16 mouse cellular contexts compared by ENCODE assay signal in the genomic region with DNA sequence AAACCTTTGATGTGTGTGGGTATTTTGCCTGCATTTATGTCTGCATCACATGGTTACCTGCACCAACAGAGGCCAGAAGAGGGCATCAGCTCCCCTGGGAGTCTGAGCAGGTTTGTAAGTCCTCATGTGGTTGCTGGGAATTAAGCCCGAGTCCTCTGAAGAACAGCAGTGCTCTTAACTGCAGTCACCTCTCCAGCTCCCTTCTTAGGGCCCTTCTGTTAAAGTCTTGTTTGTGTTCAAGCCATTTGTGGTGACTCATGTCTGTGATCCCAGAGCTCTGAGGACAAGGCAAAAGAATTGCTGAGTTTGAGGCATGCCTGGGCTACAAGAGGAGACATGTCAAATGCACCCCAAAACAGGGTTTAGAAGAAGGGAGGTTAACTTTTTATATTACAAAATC. TPM values are rescaled to one million over a fixed set of nuclear protein-coding genes. Genes with fewer than 3 reads are reported as not detected.
A peak's percentile ranks its signal among the peaks of the same experiment; 100 is the strongest.
DNase-seq lines count a peak whose midpoint lies in the region; ATAC-seq and TF ChIP-seq lines count a peak whose summit lies in the region.
"Had no signal": no experiment of that assay in that cellular context is flagged by ENCODE, and none has a peak within 500 bp of the region (broad histone marks: within the 10 kb centered on the region; RNA-seq: fewer than 3 reads in every experiment).

No protein-coding gene starts in this region.

- no peak for TF ChIP-seq EP300 in ES-Bruce4 (IDR thresholded peaks at IDR 0.05; ENCODE audit: insufficient read depth, low read depth, low read length)

- H3K4me2 ChIP-seq in intestine, postnatal 0 days (replicated peaks; ENCODE audit: low read depth) = no peak overlapping the region
- no peak overlapping the region for H3K4me2 ChIP-seq in intestine, embryonic 16.5 days (ENCODE audit: low read depth, low read length)
- peak overlapping the region; percentile 35 for H3K4me2 ChIP-seq in myocyte (ENCODE audit: low read depth)
- H3K4me2 ChIP-seq: limb, embryonic 13.5 days; midbrain, embryonic 11.5 days had no signal

- 60% methylated on average over 1 of the region's 1 CpGs for WGBS in intestine, postnatal 0 days
- WGBS in intestine, embryonic 16.5 days = 81% methylated on average over 1 of the region's 1 CpGs

- no peak overlapping the region for H3K4me3 ChIP-seq in intestine, postnatal 0 days (ENCODE audit: low read depth, low read length)
- H3K4me3 ChIP-seq in intestine, embryonic 16.5 days (ENCODE audit: low read length) = no peak overlapping the region
- H3K4me3 ChIP-seq in ES-Bruce4 (ENCODE audit: low read depth, low read length) (no peak overlapping the region), myocyte (no peak overlapping the region)
- H3K4me3 ChIP-seq: limb, embryonic 13.5 days had no signal

- peaks cover 8% of the 10 kb centered on the region; the same call in 1 of the 2 replicates for H3K36me3 ChIP-seq in intestine, postnatal 0 days (ENCODE audit: control insufficient read depth, insufficient read depth)
- H3K36me3 ChIP-seq in intestine, embryonic 16.5 days (ENCODE audit: control insufficient read depth, insufficient read depth, low read length) = no peaks in the 10 kb centered on the region
- H3K36me3 ChIP-seq in ES-Bruce4 (ENCODE audit: control insufficient read depth, insufficient read depth, low read length, poor library complexity, severe bottlenecking) = no peaks in the 10 kb centered on the region
- H3K36me3 ChIP-seq in myocyte (ENCODE audit: control insufficient read depth, insufficient read depth) = no peaks in the 10 kb centered on the region

- no peak overlapping the region for H3K9ac ChIP-seq in intestine, postnatal 0 days (ENCODE audit: low read depth, low read length)
- no peak overlapping the region for H3K9ac ChIP-seq in intestine, embryonic 16.5 days (ENCODE audit: low read depth, low read length)
- H3K9ac ChIP-seq in ES-Bruce4 (ENCODE audit: low read depth, poor library complexity, severe bottlenecking) = no peak overlapping the region
- H3K9ac ChIP-seq: limb, embryonic 13.5 days had no signal

- ATAC-seq in intestine, postnatal 0 days = no peak
- ATAC-seq in intestine, embryonic 16.5 days = no peak
- ATAC-seq: CD4-positive, CD25-positive, alpha-beta regulatory T cell, adult 4 months had no signal

- H3K4me1 ChIP-seq in intestine, postnatal 0 days (replicated peaks; ENCODE audit: control insufficient read depth, insufficient read depth, low read length) = peaks cover 4% of the 10 kb centered on the region; the same call in 1 of the 2 replicates
- H3K4me1 ChIP-seq in intestine, embryonic 16.5 days (ENCODE audit: control insufficient read depth, insufficient read depth, low read length) = peaks cover 22% of the 10 kb centered on the region
- H3K4me1 ChIP-seq in ES-Bruce4 (ENCODE audit: control insufficient read depth, insufficient read depth, low read length) = peaks cover 8% of the 10 kb centered on the region

- no peaks in the 10 kb centered on the region for H3K27me3 ChIP-seq in intestine, postnatal 0 days (replicated peaks; ENCODE audit: control insufficient read depth, insufficient read depth, low read length)
- no peaks in the 10 kb centered on the region for H3K27me3 ChIP-seq in intestine, embryonic 16.5 days (replicated peaks; ENCODE audit: control insufficient read depth, insufficient read depth, low read length)
- no peaks in the 10 kb centered on the region for H3K27me3 ChIP-seq in ES-Bruce4 (ENCODE audit: control insufficient read depth, insufficient read depth, low read length, poor library complexity, severe bottlenecking)
- H3K27me3 ChIP-seq in myocyte (ENCODE audit: control insufficient read depth, insufficient read depth, insufficient read length) = no peaks in the 10 kb centered on the region
- H3K27me3 ChIP-seq: limb, embryonic 13.5 days had no signal

- no peak overlapping the region for H3ac ChIP-seq in myocyte (ENCODE audit: control insufficient read depth, insufficient read length)

- H3K27ac ChIP-seq in intestine, postnatal 0 days (ENCODE audit: low read depth, low read length) = no peak overlapping the region
- H3K27ac ChIP-seq in intestine, embryonic 16.5 days (ENCODE audit: low read length) = no peak overlapping the region
- peak overlapping the region; percentile 64 for H3K27ac ChIP-seq in ES-Bruce4 (ENCODE audit: insufficient read depth, low read length)

- no peaks in the 10 kb centered on the region for H3K79me2 ChIP-seq in myocyte (ENCODE audit: control insufficient read depth, insufficient read depth)

- TF ChIP-seq POLR2A in ES-Bruce4 (IDR thresholded peaks at IDR 0.05; ENCODE audit: insufficient read depth, low read length) (no peak), myocyte (IDR thresholded peaks at IDR 0.05; ENCODE audit: insufficient read length, low read depth) (no peak)

- TF ChIP-seq CTCF in intestine, postnatal 0 days (IDR thresholded peaks at IDR 0.05; ENCODE audit: low read depth) = peak; percentile 40; the same call in 1 of the 2 replicates
- TF ChIP-seq CTCF in ES-Bruce4 (IDR thresholded peaks at IDR 0.05; ENCODE audit: low read depth, low read length) = peak; percentile 20

- DNase-seq in adipocyte (ENCODE audit: low spot score) = peak; percentile 4
- no peak for DNase-seq in frontal cortex, postnatal 36 days (ENCODE audit: low spot score in 2 of 2)
- DNase-seq in cerebellum, postnatal 4 days (ENCODE audit: low spot score in 2 of 2) = no peak
- DNase-seq: adrenal gland, postnatal 10 days; cerebellum, adult 9-11 months; heart, postnatal 4 days; lung, postnatal 36 days; right cerebral cortex, postnatal 14 days; thymus, postnatal 4 days had no signal

- H3K9me3 ChIP-seq in intestine, postnatal 0 days (ENCODE audit: control insufficient read depth) = no peaks in the 10 kb centered on the region
- H3K9me3 ChIP-seq in intestine, embryonic 16.5 days (ENCODE audit: control insufficient read depth, low read length) = no peaks in the 10 kb centered on the region
- no peaks in the 10 kb centered on the region for H3K9me3 ChIP-seq in ES-Bruce4 (replicated peaks; ENCODE audit: control insufficient read depth, insufficient read depth, low read length, poor library complexity, severe bottlenecking)
- H3K9me3 ChIP-seq: limb, embryonic 13.5 days had no signal

TF ChIP-seq in myocyte, 11 proteins besides CTCF, POLR2A, EP300 and RAD21:
- no peak for TF ChIP-seq POLR2AphosphoS2 (IDR thresholded peaks at IDR 0.05; ENCODE audit: insufficient read length, low read depth)
- no peak for TF ChIP-seq SRF (IDR thresholded peaks at IDR 0.05; ENCODE audit: control insufficient read depth, insufficient read length, low read depth)
- TF ChIP-seq E2F4 (IDR thresholded peaks at IDR 0.05; ENCODE audit: insufficient read depth) = no peak
- no peak for TF ChIP-seq MYOG (IDR thresholded peaks at IDR 0.05; ENCODE audit: control insufficient read depth in 1 of 3, insufficient read depth in 1 of 3, insufficient read length in 2 of 3, low read depth in 2 of 3)
- no peak for TF ChIP-seq REST (IDR thresholded peaks at IDR 0.05; ENCODE audit: insufficient read depth, insufficient read length)
- TF ChIP-seq USF1 (IDR thresholded peaks at IDR 0.05; ENCODE audit: low read depth) = no peak
- no peak for TF ChIP-seq MYOD1 (IDR thresholded peaks at IDR 0.05; ENCODE audit: control insufficient read depth in 1 of 3, insufficient read length in 2 of 3, low read depth in 2 of 3)
- TF ChIP-seq CEBPB (IDR thresholded peaks at IDR 0.05; ENCODE audit: insufficient read depth, poor library complexity, severe bottlenecking) = no peak
- TF ChIP-seq MAX (IDR thresholded peaks at IDR 0.05; ENCODE audit: low read depth) = no peak
- no peak for TF ChIP-seq TCF12 (IDR thresholded peaks at IDR 0.05; ENCODE audit: insufficient read depth, poor library complexity, severe bottlenecking)
- TF ChIP-seq TCF3 (IDR thresholded peaks at IDR 0.05; ENCODE audit: insufficient read length, low read depth) = no peak
TF ChIP-seq in myocyte: peak in this region for 0.

RNA-seq across cellular contexts. Expression of a gene that starts 38.0 kb away (rescaled TPM):
- polyA plus RNA-seq in intestine, postnatal 0 days (2015; fragmentation: Nextera tagmentation; extraction: Ambion mirVana) = 6.4 and 7.8 TPM in 2 replicates
- 11.4 and 11.7 TPM in 2 replicates for polyA plus RNA-seq in intestine, embryonic 16.5 days (2015; fragmentation: Nextera tagmentation; extraction: Ambion mirVana)
- 13.6 and 24.5 TPM in 2 replicates for polyA plus RNA-seq in ES-Bruce4 (2011; ENCODE audit: insufficient read depth, insufficient read length, low read depth, missing spikeins)
- polyA plus RNA-seq in myocyte (2012; fragmentation: generic; extraction: Trizol) = 4.2 TPM
